Mouse (Mus musculus) forebrain, embryonic 13.5 days (tissue): ENCODE data around the gene Cdc42ep2. TPM values are rescaled to one million over a fixed set of nuclear protein-coding genes. Genes with fewer than 3 reads are reported as not detected.
A peak's percentile ranks its signal among the peaks of the same experiment; 100 is the strongest.

Experiments
- ATAC-seq: fragments of 200-750 bp; cut with Nextera tagmentation; 2 replicates; pipeline ENCODE4 v1.8.0; 2017
- H3K27ac ChIP-seq: fragments of 300-500 bp; sonication (generic); 2 replicates; pipeline ENCODE4 v1.5.1; 2015; ENCODE audit warnings: inconsistent platforms, mild to moderate bottlenecking, moderate library complexity
- H3K27me3 ChIP-seq: fragments of 300-500 bp; sonication (generic); 2 replicates; pipeline ENCODE4 v1.6.1; 2015; ENCODE audit warnings: mild to moderate bottlenecking, inconsistent platforms
- H3K36me3 ChIP-seq: fragments of 300-500 bp; sonication (generic); 2 replicates; pipeline ENCODE4 v1.6.1; 2015; ENCODE audit warnings: mild to moderate bottlenecking, inconsistent platforms; ENCODE audit not compliant: poor library complexity, severe bottlenecking
- H3K4me1 ChIP-seq: fragments of 300-500 bp; sonication (generic); 2 replicates; pipeline ENCODE4 v1.6.1; 2015; ENCODE audit warnings: inconsistent platforms
- H3K4me2 ChIP-seq: fragments of 300-500 bp; sonication (generic); 2 replicates; pipeline ENCODE4 v1.6.1; 2015; ENCODE audit warnings: inconsistent platforms, mild to moderate bottlenecking, moderate library complexity
- H3K4me3 ChIP-seq: fragments of 300-500 bp; sonication (generic); 2 replicates; pipeline ENCODE4 v1.5.1; 2015; ENCODE audit warnings: mild to moderate bottlenecking, inconsistent platforms
- H3K9ac ChIP-seq: fragments of 300-500 bp; sonication (generic); 2 replicates; pipeline ENCODE4 v1.6.1; 2015; ENCODE audit warnings: mild to moderate bottlenecking, inconsistent platforms
- H3K9me3 ChIP-seq: fragments of 300-500 bp; sonication (generic); replicated peaks from 2 replicates; pipeline ENCODE4 v1.6.1; 2016; ENCODE audit warnings: inconsistent platforms
- WGBS: fragments of 180-500 bp; shearing (Covaris S2); methylation state at CpG from one replicate; pipeline ENCODE4 v1.1.7; 2015; 5-methylcytosine and 5-hydroxymethylcytosine counted together
- polyA plus RNA-seq: library from polyadenylated mRNA; unstranded; fragments of >200 nt; fragmentation: Nextera tagmentation; extraction: Ambion mirVana; gene quantifications from 2 replicates; pipeline ENCODE4 v1.2.1, GENCODE M21; 2015

The Cdc42ep2 gene
- polyA plus RNA-seq, 1 experiment from 2014 or later: 4.2 TPM

DNA sequence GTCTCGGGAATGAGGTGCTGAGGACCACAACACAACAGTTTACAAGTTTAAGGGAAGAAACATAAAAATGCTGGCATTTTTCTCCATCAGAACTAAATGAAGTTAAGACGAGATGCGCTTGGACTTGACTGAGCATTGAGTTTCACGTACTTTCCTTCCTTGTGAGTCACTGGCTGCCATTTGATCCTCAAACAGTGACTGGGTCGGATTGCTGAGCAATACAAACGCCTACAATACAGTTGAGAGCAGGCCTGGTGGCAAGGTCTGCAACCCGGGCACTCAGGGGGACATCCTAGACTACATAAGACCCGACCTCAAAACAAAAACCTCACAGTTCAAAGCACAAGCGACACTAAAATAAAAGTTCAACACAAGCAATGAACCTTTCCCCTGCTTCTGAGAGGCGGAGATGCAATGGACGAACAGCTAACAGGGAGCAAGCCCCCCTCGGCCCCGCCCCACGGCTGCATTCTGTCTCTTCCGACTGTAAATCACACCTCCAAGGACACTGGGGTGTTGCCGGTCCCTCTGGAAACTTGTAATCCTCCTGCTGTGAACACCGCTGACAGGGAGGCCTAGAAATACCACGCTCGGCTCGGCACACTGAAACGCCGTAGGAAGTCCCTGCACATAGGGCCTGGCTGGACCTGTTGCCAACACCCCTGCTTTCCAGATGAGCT lies 29.6 kb upstream of the Cdc42ep2 start:
- no peak for ATAC-seq
- WGBS: 89% methylated on average over 22 of the region's 22 CpGs
- H3K4me1 ChIP-seq: no peaks in the 10 kb centered on the region
- H3K4me2 ChIP-seq: no peak overlapping the region
- H3K27ac ChIP-seq: no peak overlapping the region
- H3K9me3 ChIP-seq: no peaks in the 10 kb centered on the region
- H3K36me3 ChIP-seq: peaks cover 79% of the 10 kb centered on the region
- H3K9ac ChIP-seq: no peak overlapping the region
- H3K27me3 ChIP-seq: no peaks in the 10 kb centered on the region
- no peak overlapping the region for H3K4me3 ChIP-seq

DNA sequence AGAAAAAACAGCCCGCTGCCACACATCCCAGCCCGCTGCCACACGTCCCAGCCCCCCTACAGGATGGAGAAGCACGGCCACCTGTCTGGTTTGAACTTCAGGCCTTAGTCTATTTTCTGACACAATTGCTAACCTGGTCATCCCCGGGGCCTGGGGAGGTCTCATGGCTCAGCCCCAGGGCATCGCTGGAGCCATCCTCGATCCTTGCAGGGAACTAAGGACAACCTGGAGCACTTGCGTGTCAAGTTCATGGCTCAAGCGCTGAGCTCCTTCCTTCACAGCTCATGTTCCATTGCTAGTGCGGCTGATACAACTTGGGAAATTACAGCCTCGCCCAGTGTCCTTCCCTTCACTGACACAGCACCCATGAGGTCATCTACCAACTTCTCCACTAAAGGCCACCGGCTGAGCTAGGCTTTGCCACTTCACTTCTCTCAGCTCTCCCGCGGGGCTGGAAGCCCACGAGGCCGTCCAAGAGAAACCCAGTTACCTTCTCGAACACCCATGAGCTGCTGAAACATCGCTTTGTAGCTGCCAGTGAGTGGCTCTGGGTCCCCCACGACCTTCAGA lies 28.7 kb upstream of the Cdc42ep2 start:
- no peak for ATAC-seq
- H3K9me3 ChIP-seq: no peaks in the 10 kb centered on the region
- H3K27me3 ChIP-seq: no peaks in the 10 kb centered on the region
- no peak overlapping the region for H3K4me2 ChIP-seq
- H3K9ac ChIP-seq: no peak overlapping the region
- no peak overlapping the region for H3K4me3 ChIP-seq
- no peak overlapping the region for H3K27ac ChIP-seq
- peaks cover 78% of the 10 kb centered on the region for H3K36me3 ChIP-seq
- H3K4me1 ChIP-seq: no peaks in the 10 kb centered on the region
- 94% methylated on average over 19 of the region's 19 CpGs for WGBS

DNA sequence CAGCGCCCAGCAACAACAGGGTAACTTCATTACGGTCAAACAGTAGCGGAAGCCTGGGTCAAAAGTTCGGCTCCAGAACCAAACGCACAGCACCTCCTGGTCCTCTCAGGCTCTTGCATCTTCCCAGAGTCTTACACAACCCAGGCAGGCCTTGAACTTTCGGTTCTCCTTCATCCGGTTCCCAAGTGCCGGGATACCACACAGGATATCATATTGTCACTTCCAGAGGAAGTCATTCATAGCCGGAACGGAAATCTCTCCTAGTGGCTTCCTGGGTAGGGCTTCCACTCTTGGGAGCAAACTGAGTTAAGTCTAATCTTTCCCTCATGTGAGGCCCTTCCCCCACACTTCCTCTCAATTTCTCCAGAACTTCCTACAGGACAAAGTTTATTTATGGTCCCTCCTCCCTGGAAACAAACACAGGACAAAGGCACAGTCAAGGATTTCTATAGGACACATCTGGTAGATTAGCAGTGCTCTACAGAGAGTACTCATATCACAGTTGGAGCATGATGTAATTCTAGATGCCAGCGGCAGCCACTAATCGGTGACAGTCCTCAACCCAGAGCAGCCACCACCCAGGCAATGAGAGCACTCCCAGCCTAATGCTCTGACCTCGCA lies 27.6 kb upstream of the Cdc42ep2 start:
- Histone ChIP-seq H3K27ac (no peak overlapping the region), H3K27me3 (no peaks in the 10 kb centered on the region), H3K4me1 (no peaks in the 10 kb centered on the region), H3K4me2 (no peak overlapping the region), H3K9me3 (no peaks in the 10 kb centered on the region), H3K4me3 (no peak overlapping the region), H3K36me3 (peaks cover 84% of the 10 kb centered on the region), H3K9ac (no peak overlapping the region)
- 95% methylated on average over 13 of the region's 13 CpGs for WGBS
- no peak for ATAC-seq

DNA sequence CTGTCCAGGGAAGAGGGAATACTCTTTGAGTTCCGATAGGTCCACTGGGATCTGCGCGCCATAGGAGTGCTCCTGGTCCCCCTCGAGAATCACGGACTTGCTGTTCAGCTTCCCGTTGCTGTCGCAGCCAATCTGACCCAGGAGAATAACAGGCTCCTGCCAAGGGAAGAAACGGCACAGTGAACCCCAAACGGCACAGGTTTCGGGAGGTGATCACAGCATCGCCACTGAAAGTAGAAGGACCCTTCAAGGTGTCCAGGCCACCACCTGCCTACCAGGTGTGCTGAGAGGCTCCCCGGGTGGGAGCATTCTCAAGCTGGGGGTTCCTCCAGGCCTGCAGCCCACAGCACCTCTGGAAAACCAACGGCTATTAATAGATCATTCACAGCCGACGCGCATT lies 27.0 kb upstream of the Cdc42ep2 start:
- Histone ChIP-seq H3K4me1 (no peaks in the 10 kb centered on the region), H3K36me3 (peaks cover 89% of the 10 kb centered on the region), H3K27ac (no peak overlapping the region), H3K4me2 (no peak overlapping the region), H3K9me3 (no peaks in the 10 kb centered on the region), H3K4me3 (no peak overlapping the region), H3K9ac (no peak overlapping the region), H3K27me3 (no peaks in the 10 kb centered on the region)
- 89% methylated on average over 16 of the region's 16 CpGs for WGBS
- ATAC-seq: no peak

DNA sequence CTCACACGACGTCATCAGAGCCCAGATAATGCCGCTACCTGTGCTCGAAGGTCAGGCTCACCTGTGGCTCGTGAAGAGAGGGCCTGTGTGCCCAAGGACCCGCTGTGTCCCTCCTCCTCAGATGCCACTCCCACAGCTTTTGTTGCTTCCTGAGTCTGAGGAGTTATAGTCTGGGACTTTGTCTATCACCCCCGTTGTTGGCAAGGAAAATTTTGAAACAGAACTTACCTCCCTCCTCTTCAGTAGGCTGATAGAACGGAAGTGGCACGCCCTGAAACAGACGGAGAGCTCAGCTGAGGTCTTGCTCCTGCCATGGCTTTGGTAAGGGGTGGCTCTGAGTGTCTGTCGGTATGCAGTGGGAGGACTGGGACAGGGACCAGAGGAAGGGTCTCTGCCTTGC lies 25.6 kb upstream of the Cdc42ep2 start:
- Histone ChIP-seq H3K36me3 (peaks cover 98% of the 10 kb centered on the region), H3K9ac (no peak overlapping the region), H3K9me3 (no peaks in the 10 kb centered on the region), H3K4me3 (no peak overlapping the region), H3K4me2 (no peak overlapping the region), H3K4me1 (no peaks in the 10 kb centered on the region), H3K27ac (no peak overlapping the region), H3K27me3 (no peaks in the 10 kb centered on the region)
- 93% methylated on average over 11 of the region's 11 CpGs for WGBS
- ATAC-seq: no peak

DNA sequence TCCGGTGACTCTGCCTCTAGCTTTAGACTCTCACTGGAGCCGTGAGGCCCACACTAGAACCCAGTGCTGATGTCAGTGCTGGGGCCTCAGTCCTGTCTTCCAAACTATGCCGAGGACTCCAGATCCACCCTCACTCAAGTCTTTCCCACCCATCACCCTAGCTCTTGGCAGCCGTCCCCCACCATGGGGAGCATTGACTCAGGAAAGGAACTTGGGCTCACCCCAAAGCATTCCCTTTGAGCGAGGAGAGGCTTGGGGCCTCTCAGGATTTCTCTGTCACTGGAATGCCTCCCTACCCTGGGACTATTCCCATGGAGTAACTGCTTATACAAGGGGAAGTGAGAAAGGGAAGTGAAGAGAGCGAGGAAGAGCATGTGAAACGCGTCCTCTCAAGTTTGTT lies 21.3 kb upstream of the Cdc42ep2 start:
- H3K9ac ChIP-seq: no peak overlapping the region
- H3K36me3 ChIP-seq: peaks cover 83% of the 10 kb centered on the region
- no peak for ATAC-seq

DNA sequence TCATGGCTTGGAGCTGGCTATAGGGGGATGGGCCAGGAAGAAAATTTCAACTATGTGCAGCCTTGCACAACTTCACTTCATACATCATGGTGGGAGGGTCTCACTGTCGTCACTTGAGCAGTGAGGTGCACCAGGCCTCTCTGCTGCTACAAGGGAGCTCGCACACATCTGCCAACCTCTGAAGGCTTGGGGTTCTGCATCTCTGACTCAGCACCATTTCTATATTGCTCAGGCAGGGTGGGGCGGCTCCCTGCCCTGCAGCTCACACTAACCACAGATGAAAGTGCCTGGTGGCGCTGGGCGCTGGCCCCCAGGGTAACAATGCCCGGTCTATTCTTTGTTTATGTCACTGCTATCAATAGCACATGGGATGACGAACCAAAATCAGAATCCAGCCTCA lies 20.4 kb upstream of the Cdc42ep2 start:
- Histone ChIP-seq H3K4me3 (no peak overlapping the region), H3K27me3 (no peaks in the 10 kb centered on the region), H3K4me2 (no peak overlapping the region), H3K9me3 (no peaks in the 10 kb centered on the region), H3K36me3 (peaks cover 80% of the 10 kb centered on the region), H3K27ac (no peak overlapping the region), H3K4me1 (0 out of 2 replicates have a peak, but pooled peaks cover 3% of the 10 kb centered on the region), H3K9ac (no peak overlapping the region)
- 86% methylated on average over 7 of the region's 7 CpGs for WGBS
- no peak for ATAC-seq

More for the DNA sequence above, 21.3 kb upstream of the Cdc42ep2 start:
- Histone ChIP-seq H3K4me2 (no peak overlapping the region), H3K9me3 (no peaks in the 10 kb centered on the region), H3K4me1 (no peaks in the 10 kb centered on the region), H3K27me3 (no peaks in the 10 kb centered on the region), H3K4me3 (no peak overlapping the region), H3K27ac (no peak overlapping the region)
- WGBS: 95% methylated on average over 8 of the region's 8 CpGs

DNA sequence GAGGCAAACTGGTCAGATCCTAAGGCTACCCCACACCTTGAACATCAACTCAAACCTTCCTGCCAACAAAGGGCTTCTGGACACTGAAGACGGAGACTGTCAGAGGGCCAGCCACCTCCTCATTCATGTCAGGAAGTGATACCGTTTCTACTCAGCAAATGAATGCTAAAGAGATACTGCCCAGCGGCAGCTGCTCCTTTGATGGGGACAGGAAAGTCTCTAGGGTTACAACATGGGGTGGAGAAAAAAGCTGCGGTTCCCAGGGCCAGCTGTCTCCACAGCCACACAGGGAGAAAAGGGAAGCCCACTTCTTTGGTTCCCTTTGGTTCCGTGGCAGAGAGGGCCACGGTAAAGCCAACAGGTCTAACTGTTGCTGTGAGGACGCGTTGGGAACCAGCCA lies 19.5 kb upstream of the Cdc42ep2 start:
- H3K9ac ChIP-seq: no peak overlapping the region

DNA sequence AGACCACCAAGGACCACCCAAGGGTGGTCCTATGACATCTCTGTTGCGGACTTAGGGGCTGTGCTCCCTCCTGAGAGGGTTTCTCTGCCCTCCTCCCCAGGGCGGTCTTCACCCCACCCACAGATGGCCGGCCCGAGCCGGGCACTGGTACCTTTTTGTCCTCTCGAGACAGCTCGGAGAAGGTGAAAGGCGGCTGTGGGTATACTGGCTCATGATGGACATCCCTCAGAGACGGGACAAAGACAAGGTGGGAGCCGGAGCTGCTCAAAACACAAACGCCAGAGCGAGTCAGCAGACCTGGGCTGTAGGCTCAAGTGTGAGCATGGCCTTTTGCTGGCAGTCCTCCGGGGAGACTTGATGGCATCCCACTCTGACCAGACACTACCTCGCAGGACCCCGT lies 18.8 kb upstream of the Cdc42ep2 start:
- 91% methylated on average over 15 of the region's 15 CpGs for WGBS
- no peak overlapping the region for H3K4me2 ChIP-seq
- ATAC-seq: no peak
- no peak overlapping the region for H3K9ac ChIP-seq
- H3K9me3 ChIP-seq: no peaks in the 10 kb centered on the region
- H3K36me3 ChIP-seq: peaks cover 73% of the 10 kb centered on the region
- H3K27me3 ChIP-seq: no peaks in the 10 kb centered on the region
- peaks cover 11% of the 10 kb centered on the region for H3K4me1 ChIP-seq
- H3K27ac ChIP-seq: no peak overlapping the region
- no peak overlapping the region for H3K4me3 ChIP-seq

More for the DNA sequence above, 19.5 kb upstream of the Cdc42ep2 start:
- no peaks in the 10 kb centered on the region for H3K27me3 ChIP-seq
- 0 out of 2 replicates have a peak, but pooled peaks cover 8% of the 10 kb centered on the region for H3K4me1 ChIP-seq
- H3K9me3 ChIP-seq: no peaks in the 10 kb centered on the region
- no peak overlapping the region for H3K4me3 ChIP-seq
- peaks cover 79% of the 10 kb centered on the region for H3K36me3 ChIP-seq
- no peak overlapping the region for H3K27ac ChIP-seq
- H3K4me2 ChIP-seq: no peak overlapping the region
- WGBS: 80% methylated on average over 8 of the region's 8 CpGs
- no peak for ATAC-seq

DNA sequence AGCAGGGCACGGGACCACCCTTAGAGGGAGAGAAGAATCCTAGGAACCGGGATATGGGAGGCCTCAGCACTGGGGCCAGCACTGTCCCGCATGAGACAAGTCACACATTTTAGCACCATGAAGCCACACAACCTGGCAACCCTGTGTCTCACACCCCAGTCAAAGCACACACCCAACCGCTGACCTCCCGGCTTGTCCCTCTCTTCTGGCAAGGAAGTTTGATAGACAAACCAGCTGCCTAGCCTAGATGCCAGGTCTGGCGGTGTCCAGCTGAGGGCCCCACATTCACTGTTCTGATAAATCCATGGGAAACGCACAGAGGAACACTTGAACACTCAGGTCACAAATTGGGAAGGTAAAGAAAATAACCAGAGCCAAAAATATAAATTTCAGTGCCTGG lies 18.0 kb upstream of the Cdc42ep2 start:
- Histone ChIP-seq H3K9ac (no peak overlapping the region), H3K4me1 (peaks cover 19% of the 10 kb centered on the region), H3K27me3 (no peaks in the 10 kb centered on the region), H3K36me3 (peaks cover 65% of the 10 kb centered on the region), H3K4me2 (no peak overlapping the region), H3K4me3 (no peak overlapping the region), H3K9me3 (no peaks in the 10 kb centered on the region), H3K27ac (no peak overlapping the region)
- no peak for ATAC-seq
- 91% methylated on average over 7 of the region's 7 CpGs for WGBS

DNA sequence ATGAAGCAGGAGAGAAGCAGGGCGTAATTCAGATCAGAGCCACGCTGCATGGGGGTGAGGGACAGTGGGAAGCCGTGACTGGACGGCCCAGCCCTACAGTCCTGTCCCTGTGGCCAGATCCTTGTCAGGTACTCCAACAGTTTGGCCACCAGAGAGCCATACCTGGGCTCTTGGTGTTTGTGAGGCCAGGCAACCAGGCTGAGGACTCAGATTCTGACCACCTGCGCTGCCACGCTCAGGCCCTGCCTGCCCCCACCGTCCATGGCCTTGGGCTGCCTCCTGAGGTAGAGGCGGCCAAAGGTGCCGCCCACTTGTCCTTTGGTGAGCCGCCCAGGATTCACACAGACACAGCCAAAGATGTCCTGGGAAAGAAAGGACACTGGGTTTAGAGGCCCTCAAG lies 16.0 kb upstream of the Cdc42ep2 start:
- Histone ChIP-seq H3K9ac (no peak overlapping the region), H3K27ac (peak overlapping the region; percentile 63; the same call in 1 of the 2 replicates), H3K4me1 (peaks cover 25% of the 10 kb centered on the region), H3K27me3 (no peaks in the 10 kb centered on the region), H3K4me3 (no peak overlapping the region), H3K36me3 (peaks cover 45% of the 10 kb centered on the region), H3K9me3 (no peaks in the 10 kb centered on the region), H3K4me2 (no peak overlapping the region)
- ATAC-seq: no peak
- 90% methylated on average over 10 of the region's 10 CpGs for WGBS

DNA sequence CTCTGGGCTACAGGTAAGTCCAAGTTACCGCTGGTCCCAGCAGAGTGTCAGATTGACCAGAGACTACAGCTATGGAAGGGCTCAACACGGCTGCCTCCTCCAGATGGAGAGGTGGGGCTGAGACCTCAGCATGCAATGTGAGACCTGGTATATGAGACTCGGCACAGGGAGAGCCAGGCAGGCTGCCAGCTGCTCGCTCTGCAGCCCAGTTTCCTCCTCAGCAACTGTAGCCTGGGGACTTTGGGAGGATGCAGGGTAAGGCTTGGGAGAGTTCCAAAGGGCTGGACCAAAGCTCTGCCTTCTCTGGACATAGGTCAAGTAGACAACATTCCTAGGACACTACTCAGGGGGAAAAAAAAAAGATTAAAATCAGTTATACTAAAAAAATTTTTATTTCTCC lies 15.6 kb upstream of the Cdc42ep2 start:
- no peak for ATAC-seq
- WGBS: 77% methylated on average over 4 of the region's 4 CpGs
- Histone ChIP-seq H3K9ac (no peak overlapping the region), H3K4me3 (no peak overlapping the region), H3K27me3 (no peaks in the 10 kb centered on the region), H3K27ac (peak overlapping the region; percentile 70), H3K4me2 (no peak overlapping the region), H3K9me3 (no peaks in the 10 kb centered on the region), H3K36me3 (peaks cover 41% of the 10 kb centered on the region), H3K4me1 (peaks cover 25% of the 10 kb centered on the region)
